Mouse (Mus musculus) stomach, adult 2 months (tissue): ENCODE results near the gene Arhgef38. TPM values are rescaled to one million over a fixed set of nuclear protein-coding genes. Genes with fewer than 3 reads are reported as not detected.

ENCODE experiments used
- polyA plus RNA-seq: library from polyadenylated mRNA; depleted of rRNA; stranded (reverse); fragments of >200 nt; gene quantifications from 2 replicates; pipeline ENCODE4 v1.2.3, GENCODE M21; 2012; rRNA removed

The Arhgef38 gene
- 0.01 and 0.11 TPM in 2 replicates for polyA plus RNA-seq

DNA sequence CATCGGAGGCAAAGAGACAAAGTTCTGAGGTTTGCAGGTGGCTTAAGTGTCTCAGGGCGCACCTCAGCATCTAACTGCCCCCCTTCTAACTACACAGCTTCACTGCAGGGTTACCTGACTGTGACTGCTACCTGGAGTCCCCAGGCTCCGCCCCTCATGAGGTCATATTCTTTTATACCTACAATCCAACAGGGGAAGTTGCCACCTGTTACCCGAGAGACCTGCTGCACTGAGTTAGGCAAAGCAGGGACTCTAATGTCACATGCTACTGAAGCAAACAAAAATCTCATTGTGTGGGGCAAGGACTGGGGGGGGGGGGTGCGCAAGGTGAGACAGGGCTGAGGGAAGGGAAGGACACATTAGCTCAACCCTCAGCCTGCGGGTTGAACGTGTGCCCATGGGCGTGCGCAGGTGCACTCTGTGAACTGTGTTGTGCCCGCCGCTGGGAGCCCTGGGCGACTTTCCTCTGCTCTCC, at the start of gene Arhgef38:
Gene Arhgef38 (minus strand): TSS at position 129 of the 475 bp plus-strand sequence.

DNA sequence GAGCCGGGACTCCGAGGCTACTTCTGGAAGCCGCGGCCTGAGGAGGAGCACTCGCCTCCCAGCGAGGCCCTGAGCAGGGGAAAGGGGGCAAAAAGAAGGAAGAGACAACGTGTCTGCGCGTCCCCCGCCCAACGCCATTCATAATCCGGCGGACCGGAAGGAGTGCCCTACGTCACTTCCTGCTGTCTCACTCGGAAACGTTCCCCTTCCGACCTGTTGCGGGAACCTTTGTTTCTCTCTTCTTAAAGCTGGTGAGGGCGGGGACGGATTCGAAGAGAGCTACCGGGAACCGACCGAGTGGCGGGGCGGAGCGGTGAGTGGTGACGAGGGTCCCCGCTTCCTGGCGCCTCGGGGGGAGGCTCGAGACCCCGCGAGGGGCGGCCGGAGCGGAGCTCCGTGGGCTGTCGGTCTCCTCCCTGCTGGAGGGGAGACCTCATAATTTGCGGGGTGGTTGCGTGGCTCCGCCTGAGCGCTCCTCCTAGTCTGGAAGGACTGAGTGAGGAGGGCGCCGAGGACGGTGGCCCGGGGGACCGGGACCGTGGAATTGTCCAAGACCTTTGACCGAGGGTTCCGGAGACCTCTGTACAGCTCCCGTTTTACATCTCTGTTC, 143.0 kb downstream of the Arhgef38 start, which contains the start of the genes Ints12 and Gstcd:
Gene Ints12 (plus strand): TSS at position 177 of the 610 bp plus-strand sequence.
Gene Gstcd (minus strand): TSS at position 370 of the 610 bp plus-strand sequence.

Other genes with a start within 250 kb of the Arhgef38 start
- gene Ints12, start 143.1 kb downstream of the Arhgef38 start, polyA plus RNA-seq, result 0.59 and 1.2 TPM in 2 replicates
- 0.65 and 1.1 TPM in 2 replicates for gene Gstcd, start 142.9 kb downstream of the Arhgef38 start, polyA plus RNA-seq
- gene Ppa2, start 75.2 kb upstream of the Arhgef38 start, polyA plus RNA-seq, result 52.9 and 91.6 TPM in 2 replicates